Mouse (Mus musculus): ENCODE measurements around the gene Tmem150b. TPM values are rescaled to one million over a fixed set of nuclear protein-coding genes. Genes with fewer than 3 reads are reported as not detected.

Gene Tmem150b
- polyA plus RNA-seq, 1 experiment from 2014 or later: not detected

DNA sequence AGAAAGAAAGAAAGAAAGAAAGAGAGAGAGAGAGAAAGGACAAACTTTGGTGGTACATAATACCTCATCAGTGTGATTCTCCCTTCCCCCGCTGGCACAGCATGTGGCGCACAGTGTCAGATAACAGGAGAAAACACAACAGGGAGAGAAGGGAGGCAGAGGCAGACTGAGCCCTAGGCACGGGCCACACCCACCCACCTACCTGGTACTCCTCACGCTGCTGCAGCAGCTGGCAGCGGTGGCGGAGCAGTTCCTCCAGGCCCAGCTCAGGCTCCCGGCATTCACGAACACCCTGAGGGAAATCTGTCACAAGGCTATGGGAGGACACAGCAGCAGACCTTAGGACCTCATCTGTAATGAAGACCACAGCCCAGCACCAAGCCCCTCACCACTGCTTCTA is 61.9 kb downstream of the Tmem150b start:
- H3K27me3 ChIP-seq (replicated peaks; ENCODE audit: control insufficient read depth, insufficient read depth, low read length): no peaks in the 10 kb centered on the region
- H3K4me3 ChIP-seq (ENCODE audit: low read depth, low read length): no peak overlapping the region
- H3K4me2 ChIP-seq (ENCODE audit: low read length): no peak overlapping the region
- no peak overlapping the region for H3K9ac ChIP-seq (ENCODE audit: low read length)
- WGBS: 65% methylated on average over 8 of the region's 8 CpGs
- H3K9me3 ChIP-seq (replicated peaks; ENCODE audit: control insufficient read depth, low read length): no peaks in the 10 kb centered on the region
- peaks cover 8% of the 10 kb centered on the region for H3K4me1 ChIP-seq (ENCODE audit: control insufficient read depth, insufficient read depth, low read length)
- DNase-seq (ENCODE audit: low spot score) (no peak), ATAC-seq (no peak)
- H3K27ac ChIP-seq (ENCODE audit: low read depth, low read length): no peak overlapping the region
- H3K36me3 ChIP-seq (ENCODE audit: control insufficient read depth, insufficient read depth, low read length): peaks cover 38% of the 10 kb centered on the region

DNA sequence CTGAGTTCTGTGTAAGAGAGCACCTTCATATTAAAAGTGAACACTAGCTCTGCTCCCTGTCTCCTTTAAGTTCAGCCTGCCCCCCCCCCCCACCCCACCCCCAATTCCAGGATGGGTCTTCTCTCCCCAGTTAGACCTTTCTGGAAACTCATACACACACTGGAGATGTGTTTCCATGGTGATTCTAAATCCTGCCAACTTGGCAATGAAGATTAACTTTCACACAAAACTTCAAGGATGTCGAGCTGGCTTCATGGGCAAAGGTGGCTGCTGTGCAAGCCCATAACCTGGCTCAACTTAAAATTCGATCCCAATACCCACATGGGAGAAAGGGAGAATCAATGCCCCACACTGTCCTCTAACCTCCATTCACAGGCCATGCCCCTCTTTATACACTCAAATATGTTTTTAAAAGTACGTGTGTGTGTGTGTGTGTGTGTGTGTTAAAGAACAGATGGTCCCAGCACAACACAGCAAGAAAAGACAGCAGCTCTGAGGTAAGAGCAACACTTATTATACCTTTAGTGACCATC is 65.1 kb downstream of the Tmem150b start:
- DNase-seq (ENCODE audit: low spot score) (peak; percentile 54), ATAC-seq (no peak)
- 41% methylated on average over 3 of the region's 3 CpGs for WGBS
- Histone ChIP-seq H3K9me3 (replicated peaks; ENCODE audit: control insufficient read depth, low read length) (no peaks in the 10 kb centered on the region), H3K4me1 (ENCODE audit: control insufficient read depth, insufficient read depth, low read length) (peaks cover 29% of the 10 kb centered on the region), H3K4me2 (ENCODE audit: low read length) (peak overlapping the region; percentile 79), H3K9ac (ENCODE audit: low read length) (peak overlapping the region; percentile 79), H3K36me3 (ENCODE audit: control insufficient read depth, insufficient read depth, low read length) (peaks cover 22% of the 10 kb centered on the region), H3K27ac (ENCODE audit: low read depth, low read length) (peak overlapping the region; percentile 97), H3K4me3 (ENCODE audit: low read depth, low read length) (peak overlapping the region; percentile 80), H3K27me3 (replicated peaks; ENCODE audit: control insufficient read depth, insufficient read depth, low read length) (no peaks in the 10 kb centered on the region)

DNA sequence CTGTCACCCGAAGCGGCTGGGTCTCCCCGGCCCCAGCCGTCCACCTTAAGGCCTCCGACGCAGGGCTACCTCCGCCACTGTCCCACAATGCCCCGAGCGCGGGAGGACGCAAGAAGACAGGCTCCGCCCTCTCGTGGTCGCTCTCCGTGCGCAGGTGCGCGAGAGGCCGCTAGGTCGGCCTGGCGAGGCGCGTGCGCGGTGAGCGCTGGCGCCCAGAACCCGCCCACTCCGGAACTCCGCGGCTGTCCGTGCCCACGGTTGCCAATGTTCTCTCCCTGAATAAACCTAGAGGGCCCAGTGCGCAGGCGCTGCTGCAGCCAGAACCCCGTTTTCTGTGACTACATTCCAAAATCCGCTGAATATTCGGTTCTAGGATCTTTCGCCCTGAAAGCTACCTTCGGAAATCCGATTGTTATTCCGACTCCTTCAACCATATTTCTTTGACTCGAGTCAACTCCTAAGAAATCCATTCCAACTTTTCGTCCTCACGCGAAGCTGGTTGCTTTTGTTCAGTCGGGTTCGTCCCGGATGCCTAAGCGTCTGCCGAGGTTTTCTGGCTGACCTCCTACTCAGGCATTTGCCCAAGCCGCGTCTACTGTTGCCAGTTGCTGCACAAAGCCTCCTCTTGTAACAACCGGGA is 66.0 kb downstream of the Tmem150b start, which contains the start of gene Ppp6r1:
Gene Ppp6r1 (minus strand): TSS at position 108 of the 640 bp plus-strand sequence.
- Histone ChIP-seq H3K27ac (ENCODE audit: low read depth, low read length) (peak within 1 kb of the TSS; percentile 97), H3K36me3 (ENCODE audit: control insufficient read depth, insufficient read depth, low read length) (peaks cover 17% of the 10 kb centered on the region; the same call in 1 of the 2 replicates), H3K4me1 (ENCODE audit: control insufficient read depth, insufficient read depth, low read length) (peaks cover 29% of the 10 kb centered on the region), H3K4me2 (ENCODE audit: low read length) (peak within 1 kb of the TSS; percentile 92), H3K27me3 (replicated peaks; ENCODE audit: control insufficient read depth, insufficient read depth, low read length) (no peaks in the 10 kb centered on the region), H3K9ac (ENCODE audit: low read length) (peak within 1 kb of the TSS; percentile 93), H3K9me3 (replicated peaks; ENCODE audit: control insufficient read depth, low read length) (no peaks in the 10 kb centered on the region), H3K4me3 (ENCODE audit: low read depth, low read length) (peak within 1 kb of the TSS; percentile 80)
- under 1% methylated on average over 54 of the region's 54 CpGs for WGBS
- peak; percentile 96 for ATAC-seq
- peak; percentile 99 for DNase-seq (ENCODE audit: low spot score)

- Histone ChIP-seq H3K4me2 (ENCODE audit: low read length) (peak overlapping the region; percentile 92), H3K4me1 (ENCODE audit: control insufficient read depth, insufficient read depth, low read length) (peaks cover 29% of the 10 kb centered on the region), H3K36me3 (ENCODE audit: control insufficient read depth, insufficient read depth, low read length) (peaks cover 14% of the 10 kb centered on the region; the same call in 1 of the 2 replicates), H3K4me3 (ENCODE audit: low read depth, low read length) (peak overlapping the region; percentile 80), H3K27me3 (replicated peaks; ENCODE audit: control insufficient read depth, insufficient read depth, low read length) (no peaks in the 10 kb centered on the region), H3K9me3 (replicated peaks; ENCODE audit: control insufficient read depth, low read length) (no peaks in the 10 kb centered on the region), H3K9ac (ENCODE audit: low read length) (peak overlapping the region; percentile 93), H3K27ac (ENCODE audit: low read depth, low read length) (peak overlapping the region; percentile 97)
- WGBS: under 1% methylated on average over 70 of the region's 78 CpGs
- ATAC-seq (peak; percentile 74), DNase-seq (ENCODE audit: low spot score) (peak; percentile 53)
Measured at GRCm38 (mm10) chr7:4658128-4658907, 66.7 kb downstream of the Tmem150b start.

DNA sequence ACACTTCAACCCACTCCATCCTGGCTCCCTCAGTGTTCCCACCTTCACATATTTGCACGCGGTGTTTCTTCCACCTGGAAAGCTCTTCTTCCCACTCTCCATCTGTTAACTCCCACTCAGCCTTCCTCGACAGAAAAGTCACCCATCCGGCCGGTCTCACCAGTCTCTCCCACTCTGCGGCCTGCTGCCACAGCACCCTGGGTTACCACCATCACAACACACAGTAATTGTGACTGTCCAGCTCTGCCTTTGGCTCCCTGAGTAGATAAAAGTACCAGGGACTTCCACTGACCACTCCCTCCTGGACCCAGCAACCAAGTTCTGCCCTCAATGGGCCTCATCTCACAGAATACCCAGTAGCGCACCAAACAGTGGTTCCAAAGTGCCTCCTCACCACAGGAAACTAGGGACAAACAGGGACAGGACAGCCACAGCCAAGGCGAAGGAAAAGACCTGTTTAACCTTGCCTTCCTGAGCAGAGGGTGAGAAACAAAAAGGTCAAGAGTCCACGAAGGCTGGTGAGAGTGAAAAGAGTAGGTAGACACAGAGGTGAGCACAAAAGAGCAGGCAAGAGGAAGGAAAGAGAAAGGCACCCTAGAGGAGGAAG is 67.4 kb downstream of the Tmem150b start:
- H3K4me2 ChIP-seq (ENCODE audit: low read length): peak overlapping the region; percentile 92
- peak overlapping the region; percentile 80 for H3K4me3 ChIP-seq (ENCODE audit: low read depth, low read length)
- peaks cover 29% of the 10 kb centered on the region for H3K4me1 ChIP-seq (ENCODE audit: control insufficient read depth, insufficient read depth, low read length)
- WGBS: 52% methylated on average over 9 of the region's 9 CpGs
- H3K27ac ChIP-seq (ENCODE audit: low read depth, low read length): no peak overlapping the region
- no peaks in the 10 kb centered on the region for H3K9me3 ChIP-seq (replicated peaks; ENCODE audit: control insufficient read depth, low read length)
- no peaks in the 10 kb centered on the region for H3K27me3 ChIP-seq (replicated peaks; ENCODE audit: control insufficient read depth, insufficient read depth, low read length)
- H3K36me3 ChIP-seq (ENCODE audit: control insufficient read depth, insufficient read depth, low read length): peaks cover 12% of the 10 kb centered on the region; the same call in 1 of the 2 replicates
- DNase-seq (ENCODE audit: low spot score): no peak
- no peak for ATAC-seq
- H3K9ac ChIP-seq (ENCODE audit: low read length): peak overlapping the region; percentile 93

Other genes starting within 250 kb of the Tmem150b start
- gene Ppp1r12c, start 223.6 kb downstream of the Tmem150b start, polyA plus RNA-seq (2014; fragmentation: Nextera tagmentation; extraction: Ambion mirVana): 29.4 and 32.1 TPM in 2 replicates
- gene Tnnt1, start 208.9 kb downstream of the Tmem150b start, polyA plus RNA-seq (2014; fragmentation: Nextera tagmentation; extraction: Ambion mirVana): 1.4 and 2.3 TPM in 2 replicates
- gene Tnni3, start 201.0 kb downstream of the Tmem150b start, polyA plus RNA-seq (2014; fragmentation: Nextera tagmentation; extraction: Ambion mirVana): 0.81 and 1.7 TPM in 2 replicates
- gene Dnaaf3, start 192.8 kb downstream of the Tmem150b start, polyA plus RNA-seq (2014; fragmentation: Nextera tagmentation; extraction: Ambion mirVana): 0.55 and 0.72 TPM in 2 replicates
- gene Syt5, start 177.7 kb downstream of the Tmem150b start, polyA plus RNA-seq (2014; fragmentation: Nextera tagmentation; extraction: Ambion mirVana): 133 and 153 TPM in 2 replicates
- not detected in 2 replicates for gene Ptprh, start 121.2 kb downstream of the Tmem150b start, polyA plus RNA-seq (2014; fragmentation: Nextera tagmentation; extraction: Ambion mirVana)
- 2.4 and 2.6 TPM in 2 replicates for gene Tmem86b, start 93.8 kb downstream of the Tmem150b start, polyA plus RNA-seq (2014; fragmentation: Nextera tagmentation; extraction: Ambion mirVana)
- gene Ppp6r1, start 66.2 kb downstream of the Tmem150b start, polyA plus RNA-seq (2014; fragmentation: Nextera tagmentation; extraction: Ambion mirVana): 4.4 and 5.3 TPM in 2 replicates
- gene Hspbp1, start 40.2 kb downstream of the Tmem150b start, polyA plus RNA-seq (2014; fragmentation: Nextera tagmentation; extraction: Ambion mirVana): 141 and 156 TPM in 2 replicates
- 7.9 and 8.0 TPM in 2 replicates for gene Brsk1, start 34.6 kb downstream of the Tmem150b start, polyA plus RNA-seq (2014; fragmentation: Nextera tagmentation; extraction: Ambion mirVana)
- 54.6 and 57.1 TPM in 2 replicates for gene Kmt5c, start 14.9 kb upstream of the Tmem150b start, polyA plus RNA-seq (2014; fragmentation: Nextera tagmentation; extraction: Ambion mirVana)
- gene Cox6b2, start 27.8 kb upstream of the Tmem150b start, polyA plus RNA-seq (2014; fragmentation: Nextera tagmentation; extraction: Ambion mirVana): 11.7 and 13.1 TPM in 2 replicates
- not detected in 2 replicates for gene Fam71e2, start 46.1 kb upstream of the Tmem150b start, polyA plus RNA-seq (2014; fragmentation: Nextera tagmentation; extraction: Ambion mirVana)
- 0.21 and 0.32 TPM in 2 replicates for gene Il11, start 57.6 kb upstream of the Tmem150b start, polyA plus RNA-seq (2014; fragmentation: Nextera tagmentation; extraction: Ambion mirVana)
- not detected in 2 replicates for gene Tmem190, start 57.7 kb upstream of the Tmem150b start, polyA plus RNA-seq (2014; fragmentation: Nextera tagmentation; extraction: Ambion mirVana)
- 1.5 and 1.7 TPM in 2 replicates for gene Tmem238, start 64.4 kb upstream of the Tmem150b start, polyA plus RNA-seq (2014; fragmentation: Nextera tagmentation; extraction: Ambion mirVana)
- 179 and 182 TPM in 2 replicates for gene Rpl28, start 67.6 kb upstream of the Tmem150b start, polyA plus RNA-seq (2014; fragmentation: Nextera tagmentation; extraction: Ambion mirVana)
- 378 and 472 TPM in 2 replicates for gene Ube2s, start 87.3 kb upstream of the Tmem150b start, polyA plus RNA-seq (2014; fragmentation: Nextera tagmentation; extraction: Ambion mirVana)
- 5.8 and 7.7 TPM in 2 replicates for gene Shisa7, start 119.4 kb upstream of the Tmem150b start, polyA plus RNA-seq (2014; fragmentation: Nextera tagmentation; extraction: Ambion mirVana)
- 3.3 and 4.3 TPM in 2 replicates for gene Isoc2b, start 145.0 kb upstream of the Tmem150b start, polyA plus RNA-seq (2014; fragmentation: Nextera tagmentation; extraction: Ambion mirVana)
- gene Isoc2a, start 151.9 kb upstream of the Tmem150b start, polyA plus RNA-seq (2014; fragmentation: Nextera tagmentation; extraction: Ambion mirVana): 0.53 and 0.59 TPM in 2 replicates
- gene Gm36210, start 181.3 kb upstream of the Tmem150b start, polyA plus RNA-seq (2014; fragmentation: Nextera tagmentation; extraction: Ambion mirVana): 0.33 and 0.44 TPM in 2 replicates
- gene Zfp628, start 190.0 kb upstream of the Tmem150b start, polyA plus RNA-seq (2014; fragmentation: Nextera tagmentation; extraction: Ambion mirVana): 3.6 and 3.8 TPM in 2 replicates
- 9.8 and 17.7 TPM in 2 replicates for gene Nat14, start 196.8 kb upstream of the Tmem150b start, polyA plus RNA-seq (2014; fragmentation: Nextera tagmentation; extraction: Ambion mirVana)
- gene Ssc5d, start 200.5 kb upstream of the Tmem150b start, polyA plus RNA-seq (2014; fragmentation: Nextera tagmentation; extraction: Ambion mirVana): 0.23 and 0.41 TPM in 2 replicates
- not detected in 2 replicates for gene Sbk2, start 239.2 kb upstream of the Tmem150b start, polyA plus RNA-seq (2014; fragmentation: Nextera tagmentation; extraction: Ambion mirVana)
- gene Sbk3, start 245.9 kb upstream of the Tmem150b start, polyA plus RNA-seq (2014; fragmentation: Nextera tagmentation; extraction: Ambion mirVana): 0.39 and 0.42 TPM in 2 replicates